Mouse (Mus musculus) CH12.LX (cell line): ENCODE data around the gene Fdxr. TPM values are rescaled to one million over a fixed set of nuclear protein-coding genes. Genes with fewer than 3 reads are reported as not detected.
A peak's percentile ranks its signal among the peaks of the same experiment; 100 is the strongest.

Source experiments
- DNase-seq: peaks from one replicate; pipeline ENCODE4 v3.0.0-alpha.2; 2013; ENCODE audit errors: extremely low read depth
- H3K27ac ChIP-seq: 2 replicates; pipeline ENCODE4 v1.5.1; 2012; ENCODE audit warnings: low read depth, mild to moderate bottlenecking, control low read depth, moderate library complexity; ENCODE audit not compliant: insufficient read depth
- H3K27me3 ChIP-seq: replicated peaks from 2 replicates; pipeline ENCODE3; 2012; ENCODE audit warnings: inconsistent platforms
- H3K36me3 ChIP-seq, 2 experiments: replicated peaks in 1 of 2; 2 replicates each; pipeline versions ENCODE3 to v1.6.1; 2012; ENCODE audit warnings: inconsistent platforms in 1 of 2, low read length in 1 of 2, mild to moderate bottlenecking in 1 of 2, mixed read lengths in 1 of 2, moderate library complexity in 1 of 2; ENCODE audit not compliant: control insufficient read depth in 1 of 2, insufficient read depth in 1 of 2
- H3K4me1 ChIP-seq, 2 experiments: 2 replicates each; pipeline ENCODE4 v1.6.1; 2012; ENCODE audit warnings: inconsistent platforms in 1 of 2, moderate library complexity in 1 of 2; ENCODE audit not compliant: insufficient read depth in 2 of 2, control insufficient read depth in 1 of 2
- H3K4me2 ChIP-seq: 2 replicates; pipeline ENCODE4 v1.6.1; 2012; ENCODE audit warnings: low read depth, mild to moderate bottlenecking, control low read depth; ENCODE audit not compliant: poor library complexity, insufficient read depth, severe bottlenecking
- H3K4me3 ChIP-seq, 3 experiments: fragments of 150-350 bp in 1 of 3; sonication (generic) in 1 of 3; replicated peaks in 1 of 3; 2 replicates each; pipeline versions ENCODE3 to v1.5.1; 2011 to 2012; ENCODE audit warnings: low read depth in 2 of 3, low read length in 2 of 3, mild to moderate bottlenecking in 2 of 3, moderate library complexity in 2 of 3, control low read depth in 1 of 3, improper control_type of control experiment in 1 of 3, inconsistent platforms in 1 of 3, mixed read lengths in 1 of 3; ENCODE audit not compliant: poor library complexity in 1 of 3
- H3K79me2 ChIP-seq: replicated peaks from 2 replicates; pipeline ENCODE4 v1.6.1; 2012; ENCODE audit warnings: mild to moderate bottlenecking, moderate library complexity; ENCODE audit not compliant: control insufficient read depth, poor library complexity, insufficient read depth, severe bottlenecking; ENCODE audit errors: extremely low read depth
- H3K9ac ChIP-seq: 2 replicates; pipeline ENCODE4 v1.6.1; 2012; ENCODE audit warnings: low read depth, mild to moderate bottlenecking, control low read depth, moderate library complexity; ENCODE audit not compliant: insufficient read depth
- H3K9me3 ChIP-seq: replicated peaks from 2 replicates; pipeline ENCODE3; 2012; ENCODE audit warnings: low read length, inconsistent platforms, mixed read lengths
- BHLHE40 ChIP-seq: IDR thresholded peaks from 2 replicates; pipeline ENCODE4 v1.6.1; 2011; ENCODE audit warnings: mild to moderate bottlenecking, low read depth, low read length, improper control_type of control experiment
- CTCF ChIP-seq, 2 experiments: IDR thresholded peaks in 1 of 2; conservative IDR thresholded peaks in 1 of 2; 2 replicates each; pipeline ENCODE4 v1.5.1; 2011 to 2012; ENCODE audit warnings: low read depth in 2 of 2, low read length in 2 of 2, improper control_type of control experiment in 1 of 2, inconsistent platforms in 1 of 2, mild to moderate bottlenecking in 1 of 2, moderate library complexity in 1 of 2
- EP300 ChIP-seq: IDR thresholded peaks from 2 replicates; pipeline ENCODE4 v1.6.1; 2011; ENCODE audit warnings: low read length, improper control_type of control experiment
- ETS1 ChIP-seq: conservative IDR thresholded peaks from 2 replicates; pipeline ENCODE4 v1.6.1; 2012; ENCODE audit warnings: low read depth, mild to moderate bottlenecking, inconsistent platforms, low read length, improper control_type of control experiment, moderate library complexity
- IRF4 ChIP-seq: IDR thresholded peaks from 2 replicates; pipeline ENCODE4 v1.6.1; 2014; ENCODE audit warnings: low read depth, mild to moderate bottlenecking, inconsistent platforms, low read length, improper control_type of control experiment
- MEF2A ChIP-seq: IDR thresholded peaks from 2 replicates; pipeline ENCODE4 v1.6.1; 2014; ENCODE audit warnings: low read depth, mild to moderate bottlenecking, inconsistent platforms, low read length, improper control_type of control experiment, borderline replicate concordance
- POLR2AphosphoS2 ChIP-seq: IDR thresholded peaks from 2 replicates; pipeline ENCODE4 v1.6.1; 2011; ENCODE audit warnings: low read depth, low read length, improper control_type of control experiment
- RAD21 ChIP-seq: IDR thresholded peaks from 2 replicates; pipeline ENCODE4 v1.6.1; 2011; ENCODE audit warnings: low read depth, mild to moderate bottlenecking, low read length, improper control_type of control experiment, moderate library complexity
- SIN3A ChIP-seq: IDR thresholded peaks from 2 replicates; pipeline ENCODE4 v1.6.1; 2012; ENCODE audit warnings: low read length, improper control_type of control experiment, inconsistent platforms
- SMC3 ChIP-seq: IDR thresholded peaks from 2 replicates; pipeline ENCODE4 v1.6.1; 2011; ENCODE audit warnings: low read depth, low read length, improper control_type of control experiment
- TCF12 ChIP-seq: IDR thresholded peaks from 2 replicates; pipeline ENCODE4 v1.6.1; 2014; ENCODE audit warnings: low read depth, mild to moderate bottlenecking, inconsistent platforms, low read length, improper control_type of control experiment
- USF1 ChIP-seq: IDR thresholded peaks from 2 replicates; pipeline ENCODE4 v1.6.1; 2014; ENCODE audit warnings: low read depth, mild to moderate bottlenecking, inconsistent platforms, low read length, improper control_type of control experiment
- dilution Hi-C: fragments of 300-500 bp; cut with MboI; formaldehyde crosslinking; loops from 2 replicates; pipeline ENCODE4 v1.14.3; 2020; ENCODE audit warnings: low sequenced_read_pairs; ENCODE audit not compliant: extremely low pct_unique_long_range_greater_than_20kb, extremely low pct_ligation_motif_present
- in situ Hi-C: fragments of 300-500 bp; cut with MboI; formaldehyde crosslinking; loops from 3 replicates; pipeline ENCODE4 v1.14.3; 2019; ENCODE audit warnings: low sequenced_read_pairs, low pct_ligation_motif_present, low pct_unique_long_range_greater_than_20kb, mixed read lengths
- polyA plus RNA-seq: library from polyadenylated mRNA; unstranded; fragments of >175 nt; gene quantifications from 2 replicates; pipeline ENCODE4 v1.2.1, GENCODE M21; 2012; ENCODE audit warnings: low read depth; ENCODE audit not compliant: insufficient read length
- total RNA-seq, 2 experiments: library from RNA; depleted of rRNA; stranded (reverse); fragments of 300-350 nt in 1 of 2; fragments of >200 nt in 1 of 2; gene quantifications; 2 replicates each; pipeline ENCODE4 v1.2.3; 2012 to 2014

The Fdxr gene
- total and polyA plus RNA-seq, 3 experiments, result 43.8 to 63.3 (median 58.6) TPM

GRCm38 (mm10) chr11:115233526-115234290 is 43.1 kb downstream of the Fdxr start:
- Histone ChIP-seq H3K4me1 (peaks cover 31 to 77% of the 10 kb centered on the region in 2 experiments), H3K27ac (no peak overlapping the region), H3K9me3 (no peaks in the 10 kb centered on the region), H3K27me3 (no peaks in the 10 kb centered on the region), H3K4me2 (no peak overlapping the region), H3K9ac (no peak overlapping the region), H3K4me3 (no peak overlapping the region), H3K36me3 (peaks cover 11 to 53% of the 10 kb centered on the region in 2 experiments), H3K79me2 (no peaks in the 10 kb centered on the region)
- peak; percentile 34 for TF ChIP-seq SMC3
- TF ChIP-seq RAD21, result peak; percentile 59
- no peak for TF ChIP-seq BHLHE40
- TF ChIP-seq CTCF (conservative IDR thresholded peaks at IDR 0.05 in 1 of 2, IDR thresholded peaks at IDR 0.05 in 1 of 2; ENCODE audit: low read depth in 2 of 2, low read length in 2 of 2), result peak in 1 of 2 experiments; percentile 54; a peak in 2 of 4 replicates
- no peak for TF ChIP-seq USF1
- in situ Hi-C loops, result loop anchor here (5.0 kb wide), 2 partner anchors 39 to 71 kb away; partner anchors contain the start of gene Slc9a3r1
- dilution Hi-C loops, result no loop called here
- DNase-seq, result no peak

GRCm38 (mm10) chr11:115232889-115233288 is 44.0 kb downstream of the Fdxr start:
- Histone ChIP-seq H3K36me3 (peaks cover 11 to 53% of the 10 kb centered on the region in 2 experiments), H3K27me3 (no peaks in the 10 kb centered on the region), H3K9ac (no peak overlapping the region), H3K27ac (0 out of 2 replicates have a peak overlapping the region, but pooled peaks have one; percentile 9), H3K4me2 (no peak overlapping the region), H3K9me3 (no peaks in the 10 kb centered on the region), H3K4me3 (no peak overlapping the region), H3K79me2 (no peaks in the 10 kb centered on the region), H3K4me1 (peaks cover 31 to 85% of the 10 kb centered on the region in 2 experiments)
- TF ChIP-seq EP300, result no peak
- TF ChIP-seq POLR2AphosphoS2, result no peak
- TF ChIP-seq SIN3A, result 0 out of 2 replicates have a peak, but pooled peaks have one; percentile 32
- TF ChIP-seq IRF4, result no peak
- TF ChIP-seq BHLHE40, result 0 out of 2 replicates have a peak, but pooled peaks have one; percentile 28
- peak; percentile 64 for TF ChIP-seq ETS1
- 0 out of 2 replicates have a peak, but pooled peaks have one; percentile 30 for TF ChIP-seq MEF2A
- peak; percentile 54; the same call in 1 of the 2 replicates for TF ChIP-seq TCF12
- in situ Hi-C loops, result loop anchor here (5.0 kb wide), 2 partner anchors 39 to 71 kb away; partner anchors contain the start of gene Slc9a3r1
- DNase-seq, result peak; percentile 69
- dilution Hi-C loops, result no loop called here
